Mouse (Mus musculus) cerebellum, adult 11-12 months (tissue): ENCODE results near the gene Ap2a2.
A peak's percentile ranks its signal among the peaks of the same experiment; 100 is the strongest.

Experiments
- DNase-seq: peaks from one replicate; pipeline ENCODE4 v3.0.0; 2022

The Ap2a2 gene

DNA sequence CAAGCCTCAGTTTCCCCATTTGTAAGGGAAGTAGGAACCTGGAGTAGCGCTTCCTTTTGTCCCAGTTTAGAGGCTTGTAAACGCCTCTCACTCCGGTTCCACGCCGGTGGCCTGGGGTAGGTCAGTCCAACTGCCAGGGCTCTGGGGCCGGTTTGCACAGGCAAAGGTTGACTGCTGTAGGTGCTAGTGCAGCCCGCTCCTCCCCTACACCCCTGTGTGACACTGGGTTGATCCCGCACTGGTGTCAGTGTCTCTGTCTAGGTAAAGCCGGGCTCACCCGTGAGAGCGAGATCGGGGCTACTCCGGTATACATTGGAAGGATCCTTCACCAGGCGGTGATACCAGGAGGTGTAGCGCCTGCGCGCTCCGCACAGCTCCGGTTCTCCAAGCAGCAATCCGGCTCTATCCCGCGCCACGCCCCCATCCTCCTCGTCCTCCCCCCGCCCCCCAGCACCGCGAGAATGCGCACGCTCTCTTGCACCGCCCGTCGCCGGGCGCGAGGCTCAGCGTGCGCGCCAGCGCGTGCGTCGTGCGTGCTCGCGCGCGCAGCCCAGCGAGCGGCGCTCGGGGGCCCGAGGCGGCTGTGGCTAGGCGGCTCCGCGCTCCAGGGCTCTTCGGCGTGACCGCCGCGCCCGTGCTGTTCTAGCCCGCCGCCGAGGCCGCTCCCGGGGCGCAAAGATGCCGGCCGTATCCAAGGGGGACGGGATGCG is at the start of gene Ap2a2:
TSS of gene Ap2a2 (plus strand) at position 492 of the 710 bp plus-strand sequence.
- DNase-seq: peak; percentile 92

- no peak for DNase-seq
Observed at GRCm38 (mm10) chr7:141517638-141518037, 44.3 kb upstream of the Ap2a2 start.

GRCm38 (mm10) chr7:141518296-141518695 is 43.7 kb upstream of the Ap2a2 start:
- DNase-seq: no peak

DNA sequence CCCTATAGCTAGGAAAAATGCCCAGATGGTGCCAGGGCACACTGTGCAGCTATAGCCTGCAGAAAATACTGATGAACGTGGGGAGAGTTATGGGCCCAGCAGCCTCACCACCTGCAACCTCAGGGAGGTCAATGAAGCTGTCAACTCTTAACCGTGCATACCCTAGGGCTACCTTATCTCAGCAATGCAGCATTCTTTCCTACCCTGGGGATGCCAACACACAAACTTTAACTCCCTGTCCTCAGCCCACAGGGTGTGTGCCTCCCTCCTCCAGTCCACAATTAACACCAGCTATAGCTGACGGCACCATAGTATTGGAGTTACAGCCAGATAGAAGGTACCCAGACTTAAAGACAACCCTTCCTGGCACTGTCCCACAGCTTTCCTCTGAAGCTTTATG is 43.0 kb upstream of the Ap2a2 start:
- DNase-seq: no peak

- no peak for DNase-seq
Observed at GRCm38 (mm10) chr7:141519795-141520194, 42.2 kb upstream of the Ap2a2 start.

DNA sequence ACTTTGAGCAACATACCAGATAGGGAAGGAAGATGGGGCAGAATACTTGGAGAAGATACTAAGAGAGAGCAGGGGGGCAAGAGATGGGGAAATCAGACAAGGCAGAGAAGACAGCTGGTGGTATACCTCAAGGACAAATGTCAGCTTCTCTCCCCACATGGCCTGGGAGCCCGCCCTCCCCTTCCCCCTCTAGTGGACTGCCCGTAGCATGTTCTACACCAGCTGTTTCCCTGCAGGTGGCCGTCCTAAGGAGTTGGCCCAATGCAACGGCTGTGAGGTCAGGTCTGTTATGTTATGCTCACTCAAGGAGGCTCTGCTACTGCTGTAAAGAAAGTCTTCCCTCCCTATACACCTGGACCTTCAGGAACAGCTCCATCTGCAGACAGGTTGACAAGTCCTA is 39.0 kb upstream of the Ap2a2 start:
- DNase-seq: peak; percentile 45

DNA sequence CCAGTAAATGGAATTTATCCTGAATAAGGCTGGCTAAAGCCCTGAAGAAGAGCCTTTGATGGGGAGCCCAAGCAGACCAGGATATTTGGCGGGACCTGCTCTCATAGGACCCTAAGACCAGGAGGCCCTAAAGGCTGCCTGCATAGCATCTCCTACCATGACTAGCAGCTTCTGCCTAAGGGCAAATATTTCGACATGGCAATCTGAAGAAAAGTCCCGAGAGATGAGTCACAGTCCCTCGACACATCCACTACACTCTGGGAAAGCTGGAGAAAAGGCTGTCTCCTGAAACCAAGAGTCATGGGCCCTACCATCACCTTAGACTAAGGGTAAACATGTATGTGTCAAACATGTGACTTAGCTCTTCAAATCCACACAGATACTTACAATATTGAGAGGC is 37.7 kb upstream of the Ap2a2 start:
- DNase-seq: no peak

GRCm38 (mm10) chr7:141524760-141525579 is 37.0 kb upstream of the Ap2a2 start:
- DNase-seq: peak; percentile 85

- DNase-seq: peak; percentile 35
Observed at GRCm38 (mm10) chr7:141525580-141525925, 36.4 kb upstream of the Ap2a2 start.

DNA sequence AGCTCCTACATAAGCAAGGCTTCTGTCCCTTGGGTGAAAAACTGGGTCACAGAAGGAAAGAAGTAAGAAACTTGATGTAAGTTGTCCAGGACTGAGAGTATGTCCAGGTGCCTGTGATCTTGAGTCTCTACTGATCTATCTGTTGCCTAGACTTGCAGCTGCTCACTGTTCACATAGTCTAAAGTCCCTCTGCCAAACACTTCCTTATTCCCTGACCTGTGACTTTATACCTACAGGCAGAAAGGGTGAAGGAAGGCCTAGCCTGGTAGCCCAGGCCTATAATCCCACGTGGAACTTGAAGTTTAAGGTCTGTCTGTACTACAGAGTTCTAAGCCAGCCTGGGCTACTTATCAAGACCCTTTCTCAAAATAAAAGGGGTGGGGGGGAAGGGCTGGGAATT is 26.4 kb upstream of the Ap2a2 start:
- DNase-seq: no peak

GRCm38 (mm10) chr7:141538852-141539555 is 23.0 kb upstream of the Ap2a2 start:
- peak; percentile 64 for DNase-seq

- peak; percentile 99 for DNase-seq
Observed at GRCm38 (mm10) chr7:141539556-141540311, 22.2 kb upstream of the Ap2a2 start, which contains the start of gene Chid1. Gene Chid1, minus strand, starts transcription at chr7:141539857.

GRCm38 (mm10) chr7:141540312-141541081 is 21.5 kb upstream of the Ap2a2 start:
- DNase-seq: peak; percentile 96

DNA sequence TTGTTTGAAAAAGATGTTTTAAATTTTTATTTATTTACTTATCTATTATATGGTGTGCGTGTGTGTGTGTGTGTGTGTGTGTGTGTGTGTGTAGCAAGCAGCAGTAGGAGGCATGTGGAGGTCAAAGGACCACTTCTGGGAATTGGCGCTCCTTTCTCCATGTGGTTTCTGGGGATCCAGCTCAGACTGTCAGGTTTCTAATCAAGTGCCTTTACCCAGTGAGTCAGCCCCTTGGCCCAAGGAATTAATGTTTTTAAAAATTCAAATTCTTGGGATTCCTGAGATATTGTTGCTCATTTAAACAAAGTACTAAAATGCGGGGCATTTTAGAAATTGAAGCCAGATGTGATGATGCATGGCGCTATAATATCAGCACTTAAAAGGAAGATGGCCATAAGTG is 20.3 kb upstream of the Ap2a2 start:
- DNase-seq: no peak

DNA sequence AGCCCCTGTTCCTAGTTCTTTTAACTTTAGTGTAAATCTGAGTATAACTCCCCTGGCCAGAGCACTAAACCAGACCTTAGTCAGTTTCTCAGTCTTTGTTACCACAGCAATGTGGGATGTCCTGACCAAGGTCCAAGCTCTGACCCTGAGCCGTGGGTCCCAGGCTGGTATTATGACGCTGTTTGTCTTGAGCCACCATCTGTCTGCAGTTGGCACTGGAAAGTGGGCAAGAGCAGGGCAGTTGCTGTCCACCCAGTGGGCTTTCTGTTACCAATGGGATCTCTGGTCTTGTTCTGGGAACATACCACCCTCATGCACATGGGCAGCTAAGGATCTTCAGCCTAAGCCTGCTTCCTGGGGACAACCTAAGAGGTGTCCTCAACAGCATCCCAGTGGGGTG is 19.4 kb upstream of the Ap2a2 start:
- DNase-seq: peak; percentile 52

DNA sequence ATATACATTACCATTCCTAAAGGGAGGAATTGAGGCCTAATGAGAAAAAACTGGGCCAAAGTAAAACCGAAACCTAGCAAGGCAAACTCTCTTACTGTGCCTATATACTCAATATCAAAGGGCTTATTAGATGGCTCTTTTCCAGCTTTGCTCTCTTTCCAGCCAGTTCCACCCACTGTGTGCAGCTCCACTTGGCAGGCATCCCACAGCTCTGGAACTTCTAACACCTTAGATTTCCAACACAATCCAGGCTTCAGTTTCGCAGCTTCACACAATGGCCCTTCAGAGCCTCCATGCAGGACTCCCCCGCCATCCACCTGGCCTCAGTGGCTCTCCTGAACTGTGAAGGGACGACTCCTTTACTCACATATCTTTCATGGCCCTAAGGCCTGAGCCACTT is 17.3 kb upstream of the Ap2a2 start:
- peak; percentile 62 for DNase-seq

DNA sequence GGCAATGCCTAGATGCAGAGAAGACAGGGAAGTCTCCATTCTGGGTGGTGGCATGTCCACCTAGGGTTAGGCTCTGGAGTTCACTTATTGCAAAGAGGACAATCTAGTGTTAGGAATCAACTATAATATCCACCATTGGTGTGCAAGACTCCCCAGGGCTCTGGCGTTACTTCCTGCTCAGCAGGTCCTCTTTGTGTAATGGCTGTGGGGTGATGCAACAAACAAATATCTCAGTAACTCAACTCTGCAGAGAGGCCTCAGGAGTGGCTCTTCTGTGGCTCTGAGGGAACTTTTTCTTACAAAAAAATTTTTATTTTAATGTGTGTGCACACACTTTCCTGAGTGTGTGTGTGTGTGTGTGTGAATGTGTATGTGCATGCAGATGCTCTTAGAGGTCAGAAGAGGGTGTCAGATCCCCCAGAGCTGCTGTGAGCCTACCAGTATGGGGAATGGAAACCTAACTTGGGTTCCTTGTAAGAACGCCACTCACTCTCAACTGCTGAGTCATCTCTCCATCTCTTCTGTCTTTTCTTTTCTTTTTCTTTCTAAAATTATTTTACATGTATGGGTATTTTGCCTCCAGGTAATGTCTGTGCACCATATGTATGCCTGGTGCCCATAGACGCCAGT is 12.4 kb upstream of the Ap2a2 start:
- no peak for DNase-seq

GRCm38 (mm10) chr7:141550464-141550863 is 11.5 kb upstream of the Ap2a2 start:
- no peak for DNase-seq

DNA sequence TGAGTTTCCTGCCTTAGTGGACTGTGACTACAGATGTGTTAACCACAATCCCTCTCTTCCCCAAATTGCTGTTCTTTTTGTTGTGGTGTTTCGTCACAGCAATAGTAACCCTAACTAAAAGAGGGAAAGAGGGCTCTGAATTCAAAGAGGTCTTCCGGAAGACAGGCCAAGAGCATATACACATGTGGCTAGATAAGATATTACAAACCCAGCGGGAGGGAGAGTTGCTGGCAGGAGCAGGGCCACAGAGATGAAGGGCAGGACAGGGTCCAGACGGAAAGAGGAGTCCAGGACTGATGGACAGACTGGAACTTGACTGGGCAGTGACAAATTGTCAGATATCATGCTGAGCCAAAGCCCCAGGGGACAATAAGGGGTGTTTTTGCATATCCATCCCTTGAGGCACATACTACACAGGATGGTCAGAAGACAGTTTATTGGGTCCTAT is 3.6 kb upstream of the Ap2a2 start:
- DNase-seq: no peak

GRCm38 (mm10) chr7:141558946-141559345 is 3.0 kb upstream of the Ap2a2 start:
- DNase-seq: no peak

GRCm38 (mm10) chr7:141559726-141560325 is 2.1 kb upstream of the Ap2a2 start:
- no peak for DNase-seq
